Mouse (Mus musculus) ovary, postnatal 36 days (tissue): ENCODE results near the gene Bbs2.

Experiments
- DNase-seq: peaks from one replicate; pipeline ENCODE4 v3.0.0; 2022; ENCODE audit warnings: low spot score, mixed read lengths

The Bbs2 gene

DNA sequence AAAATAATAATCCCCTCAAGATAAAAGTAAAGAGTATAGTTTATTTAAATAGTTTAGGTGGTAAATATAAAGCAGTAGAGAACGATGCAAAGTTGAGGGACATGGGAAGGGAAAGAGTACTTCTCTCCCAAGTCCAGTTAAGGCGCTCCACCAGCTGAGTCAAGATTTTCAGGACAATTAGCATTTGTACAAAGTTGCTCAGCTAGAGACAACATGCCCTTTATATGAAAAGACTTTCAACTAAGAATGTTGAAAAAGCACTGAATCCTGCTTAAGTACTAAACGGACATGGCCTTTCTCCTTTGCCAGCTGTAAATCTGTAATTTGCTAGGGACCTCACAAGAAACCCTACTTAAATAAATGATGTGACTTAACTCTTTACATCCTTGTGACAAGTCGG lies 268 bp upstream of the Bbs2 start:
- DNase-seq, result no peak

DNA sequence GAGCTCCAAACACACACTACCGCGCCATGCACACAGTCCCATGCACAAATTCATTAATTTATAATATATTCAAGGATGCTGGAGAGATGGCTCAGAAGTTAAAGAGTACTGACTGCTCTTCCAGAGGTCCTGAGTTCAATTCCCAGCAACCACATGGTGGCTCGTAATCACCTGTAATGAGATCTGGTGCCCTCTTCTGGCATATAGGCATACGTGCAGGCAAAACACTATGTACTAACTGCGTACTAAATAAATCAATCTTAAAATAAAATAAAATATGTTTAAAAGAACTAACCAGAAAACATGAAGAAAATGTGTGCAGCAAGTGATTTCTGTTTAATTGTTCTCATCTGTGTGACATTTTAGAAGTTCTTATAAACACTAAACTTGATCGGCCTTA lies 4.4 kb downstream of the Bbs2 start:
- no peak for DNase-seq

DNA sequence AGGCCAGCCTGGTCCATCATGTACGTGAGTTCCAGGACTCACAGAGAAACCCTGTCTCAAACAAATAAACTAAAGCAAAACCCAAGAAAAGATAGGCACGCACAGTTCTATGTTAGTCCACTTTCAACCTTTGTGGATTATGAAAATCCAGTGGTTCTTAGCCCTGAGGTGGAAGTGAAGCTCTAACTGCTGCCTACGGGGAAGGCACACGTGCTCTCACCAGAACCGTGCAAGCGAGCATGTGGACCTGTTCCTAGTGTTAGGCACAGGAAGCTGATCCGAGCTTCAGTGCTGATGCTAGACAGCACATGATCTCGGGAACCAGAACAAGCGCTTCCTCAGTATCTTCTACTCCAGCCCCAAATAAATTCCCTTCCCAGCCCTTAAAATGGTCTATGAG lies 5.9 kb downstream of the Bbs2 start:
- no peak for DNase-seq

DNA sequence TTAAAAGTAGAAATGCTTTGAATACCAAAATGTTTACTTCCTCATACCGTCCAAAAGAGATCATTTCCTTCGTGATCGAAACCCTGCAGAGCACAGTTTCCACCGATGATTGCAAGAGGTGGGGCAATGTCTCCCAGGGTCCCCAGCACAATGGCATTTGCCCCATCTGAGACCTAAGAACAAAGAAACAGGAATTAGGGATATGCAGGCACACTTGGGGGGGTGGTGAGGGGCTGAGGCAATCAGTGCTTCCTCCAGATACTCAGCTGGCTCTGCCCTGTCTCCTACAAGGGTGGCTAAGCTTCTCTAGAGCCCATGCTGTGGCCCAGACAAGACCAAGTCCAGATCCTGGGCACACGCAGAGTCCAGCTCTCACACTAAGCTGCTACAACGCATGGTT lies 9.0 kb downstream of the Bbs2 start:
- DNase-seq, result no peak

DNA sequence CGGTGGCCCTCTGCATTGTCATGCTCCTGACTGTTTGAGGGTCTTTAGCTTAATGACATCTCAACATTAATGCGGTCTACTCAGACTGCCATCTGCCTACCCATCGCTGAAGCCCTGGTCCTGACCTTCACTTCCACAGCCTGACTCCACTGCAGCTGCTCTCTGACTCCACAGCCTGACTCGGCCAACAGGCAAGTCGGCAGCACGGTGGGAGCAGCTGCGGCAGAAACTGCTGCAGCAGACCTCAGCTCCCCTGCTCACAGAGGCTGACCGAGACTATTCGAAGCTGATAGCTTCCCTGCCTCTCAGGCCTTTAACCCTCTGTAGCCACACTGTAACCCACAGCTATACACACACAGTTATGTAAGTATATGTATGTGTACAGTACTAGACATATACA lies 10.8 kb downstream of the Bbs2 start:
- DNase-seq, result no peak

DNA sequence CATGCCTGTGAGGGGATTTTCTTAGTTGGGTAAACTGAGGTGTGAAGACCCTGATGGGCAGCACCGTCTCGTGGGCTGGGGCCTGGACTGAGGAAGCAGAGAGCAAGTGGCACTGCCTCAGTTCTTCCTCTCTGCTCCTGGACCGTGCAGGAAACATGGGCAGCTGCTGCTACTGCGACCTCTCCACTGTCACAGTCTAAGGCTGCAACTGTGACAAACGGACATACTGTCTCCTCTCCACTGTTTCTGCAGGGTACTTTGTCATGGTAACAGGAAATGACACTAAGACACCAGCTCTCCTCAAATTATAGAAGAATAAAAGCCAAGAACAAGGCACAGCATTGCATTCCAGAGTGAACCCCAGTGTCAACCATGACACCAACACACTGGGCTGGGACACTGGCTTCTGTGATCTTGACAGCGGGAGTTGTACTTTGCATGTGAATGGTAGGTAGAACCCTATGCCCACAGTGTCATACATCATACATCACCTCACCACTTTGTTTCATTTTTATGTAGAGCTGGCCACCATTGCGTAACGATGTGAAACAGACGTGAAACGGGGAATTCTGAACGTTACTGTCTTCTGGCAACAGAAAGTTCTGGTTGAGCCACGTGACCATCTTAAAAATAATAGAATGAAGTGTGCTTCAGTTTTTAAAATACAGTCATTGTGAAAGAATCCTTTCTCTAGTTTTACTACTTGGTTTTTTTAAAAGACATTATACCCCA lies 22.1 kb downstream of the Bbs2 start:
- no peak for DNase-seq

DNA sequence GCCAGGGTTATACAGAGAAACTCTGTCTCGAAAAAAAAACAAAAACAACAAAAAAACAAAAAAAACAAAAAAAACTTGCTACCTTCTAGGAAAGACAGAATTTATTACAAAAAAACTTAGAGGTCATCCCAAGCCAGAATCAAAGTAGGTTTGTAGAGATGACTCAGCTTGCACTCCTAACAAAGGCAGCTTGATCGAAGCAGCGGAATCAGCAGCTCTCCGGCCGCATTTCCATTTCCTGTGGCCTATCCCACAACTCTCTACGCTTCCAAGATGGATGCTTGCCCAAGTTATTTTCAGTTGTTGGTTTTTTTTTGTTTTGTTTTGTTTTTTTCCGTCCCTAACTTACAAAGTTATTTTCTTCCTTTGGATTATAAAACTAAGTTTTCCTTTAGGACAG lies 29.9 kb downstream of the Bbs2 start:
- DNase-seq, result no peak

DNA sequence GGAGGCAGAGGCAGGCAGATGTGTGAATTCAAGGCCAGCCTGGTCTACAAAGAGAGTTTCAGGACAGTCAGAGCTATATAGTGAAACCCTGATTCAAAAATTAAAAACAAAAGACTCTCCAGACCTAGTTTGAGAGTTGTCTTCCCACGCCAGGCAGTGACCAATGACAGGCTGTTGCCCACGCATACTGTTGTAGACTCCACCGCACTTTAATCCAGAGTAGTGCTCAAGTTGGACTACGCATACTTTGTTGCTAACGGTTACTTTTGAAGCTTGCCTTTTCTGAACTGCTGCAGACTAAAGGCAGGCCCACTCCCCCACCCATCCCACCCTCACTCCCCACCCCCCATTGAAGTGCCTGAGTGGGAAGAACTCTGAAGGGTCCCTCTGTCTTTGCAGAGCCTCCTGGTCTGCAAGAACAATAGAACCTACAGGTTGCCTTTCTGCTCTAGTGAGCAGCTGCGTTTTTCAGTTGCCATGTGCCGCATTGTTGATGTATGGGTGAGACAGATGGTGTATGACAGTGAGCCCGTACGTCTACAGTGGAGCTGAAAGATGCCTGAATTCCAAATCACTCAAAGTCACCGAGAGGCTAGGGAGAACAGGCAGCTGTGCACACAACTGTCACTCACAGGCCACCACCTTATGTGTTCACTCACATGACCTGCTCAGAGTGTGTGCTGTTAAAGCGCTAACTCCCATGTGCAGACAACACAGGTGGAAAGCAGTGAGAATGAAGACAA lies 32.4 kb downstream of the Bbs2 start:
- DNase-seq, result no peak

DNA sequence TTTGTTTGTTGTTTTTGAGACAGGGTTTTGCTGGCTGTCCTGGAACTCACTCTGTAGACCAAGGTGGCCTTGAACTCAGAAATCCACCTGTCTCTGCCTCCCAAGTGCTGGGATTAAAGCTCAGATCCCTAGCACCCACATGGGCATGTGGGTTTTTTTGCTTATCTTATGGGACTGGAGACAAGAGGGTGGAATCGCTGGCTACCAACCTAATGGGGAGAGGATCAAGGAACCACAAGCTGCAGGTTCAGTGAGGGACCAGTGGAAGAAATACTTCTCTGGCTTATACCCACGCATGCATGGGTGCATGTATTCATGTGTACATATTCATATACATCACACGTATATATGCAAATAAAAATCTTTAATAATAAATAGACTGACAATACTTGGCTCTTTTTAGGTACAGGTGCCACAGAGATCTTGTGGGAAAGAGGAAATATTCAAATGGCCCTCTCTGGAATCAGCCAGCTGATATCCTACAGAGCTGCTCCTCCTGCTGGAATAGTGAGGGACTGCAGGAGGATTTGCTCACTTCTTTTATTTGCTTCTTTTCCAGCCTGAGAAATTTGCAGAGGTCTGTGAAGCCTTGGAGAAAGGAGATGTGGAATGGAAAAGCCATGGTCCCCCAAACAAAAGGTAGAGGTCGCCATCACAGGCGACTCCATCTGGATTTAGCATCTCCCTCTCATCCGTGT lies 41.4 kb downstream of the Bbs2 start:
- DNase-seq, result peak; percentile 16

DNA sequence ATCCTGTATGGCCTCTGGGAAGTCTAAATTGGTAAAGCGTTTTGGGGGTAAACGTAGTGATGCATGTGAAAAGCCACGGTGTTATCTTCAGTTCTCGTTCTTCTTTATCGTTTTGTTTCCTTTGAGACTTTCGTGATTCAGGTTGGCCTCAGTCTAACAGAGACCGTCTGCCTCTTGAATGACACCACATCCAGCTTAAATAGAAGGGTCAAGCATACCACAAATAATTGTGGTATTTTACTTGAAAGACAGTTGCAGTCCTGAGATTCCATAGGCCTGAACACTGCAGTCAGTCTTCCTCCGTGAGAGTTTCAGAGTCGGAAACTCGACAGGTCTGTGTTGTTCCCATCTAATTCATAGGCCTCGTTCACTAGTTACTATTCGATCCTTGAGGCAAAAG lies 46.0 kb downstream of the Bbs2 start:
- DNase-seq, result no peak

DNA sequence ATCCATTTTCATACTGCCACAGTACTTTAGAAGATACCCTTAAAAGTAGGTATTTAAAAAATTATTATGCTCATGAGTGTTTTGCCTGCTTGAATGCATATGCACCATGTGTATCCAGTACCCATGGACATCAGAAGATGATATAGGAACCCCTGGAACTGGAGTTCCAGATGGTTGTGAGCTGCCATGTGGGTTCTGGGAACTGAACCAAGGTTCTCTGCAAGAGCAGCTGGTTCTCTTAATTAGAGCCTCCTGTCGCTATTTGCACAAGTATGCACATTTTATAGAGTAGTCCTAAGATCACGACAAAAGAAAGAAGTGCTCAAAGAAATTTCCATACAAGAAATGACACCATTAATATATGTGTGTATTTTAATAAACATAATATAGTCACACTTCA lies 50.9 kb downstream of the Bbs2 start:
- DNase-seq, result no peak

DNA sequence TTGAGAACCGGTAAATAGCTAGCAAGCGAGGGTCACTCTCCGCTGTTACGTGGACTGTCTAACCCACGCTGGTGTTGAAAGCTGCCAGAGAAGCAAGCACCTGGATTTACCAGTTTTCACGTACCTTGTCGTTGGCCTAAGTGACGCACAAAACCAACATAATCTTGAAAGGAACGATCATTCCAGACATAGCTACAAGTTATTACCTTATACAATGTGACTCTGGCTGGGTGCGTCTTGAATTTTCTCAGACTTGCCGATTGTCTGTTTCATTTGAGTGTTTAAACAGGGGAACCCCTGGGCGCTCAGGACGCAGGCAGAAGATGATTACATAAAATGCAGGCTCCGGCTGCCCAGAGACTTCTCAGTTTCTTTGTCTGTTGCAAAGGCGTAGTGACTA lies 60.9 kb downstream of the Bbs2 start:
- DNase-seq, result no peak

DNA sequence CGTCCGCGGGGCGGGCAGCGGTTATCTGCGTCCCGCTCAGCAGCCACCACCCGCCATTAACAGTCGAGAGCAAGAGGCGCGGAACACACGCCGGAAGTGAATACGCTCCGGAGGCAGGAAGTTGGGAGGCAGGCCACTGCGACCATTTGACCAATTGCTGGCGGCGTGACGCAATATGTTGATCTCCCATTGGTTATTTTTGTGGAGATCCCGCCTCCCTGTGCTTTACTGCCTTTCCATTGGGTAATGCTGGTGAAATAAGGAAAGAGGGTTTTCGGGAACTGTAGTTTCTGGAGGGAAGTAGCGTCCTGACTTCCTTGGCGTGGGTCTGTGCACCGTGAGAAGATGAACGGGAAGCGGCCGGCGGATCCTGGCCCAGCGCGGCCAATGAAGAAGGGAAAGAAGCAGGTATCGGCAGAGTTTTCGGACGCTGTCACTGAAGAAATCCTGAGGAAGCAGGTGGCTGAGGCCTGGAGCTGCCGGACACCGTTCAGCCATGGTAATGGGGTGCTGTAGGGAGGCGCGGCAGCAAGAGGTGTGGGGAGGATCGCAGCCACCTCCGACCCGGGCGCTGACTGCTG lies 61.7 kb downstream of the Bbs2 start, which contains the start of the genes Nudt21 and Ogfod1:
Gene Nudt21 (minus strand): TSS at position 88 of the 581 bp plus-strand sequence.
Gene Ogfod1 (plus strand): TSS at position 255 of the 581 bp plus-strand sequence.
- peak; percentile 88 for DNase-seq

DNA sequence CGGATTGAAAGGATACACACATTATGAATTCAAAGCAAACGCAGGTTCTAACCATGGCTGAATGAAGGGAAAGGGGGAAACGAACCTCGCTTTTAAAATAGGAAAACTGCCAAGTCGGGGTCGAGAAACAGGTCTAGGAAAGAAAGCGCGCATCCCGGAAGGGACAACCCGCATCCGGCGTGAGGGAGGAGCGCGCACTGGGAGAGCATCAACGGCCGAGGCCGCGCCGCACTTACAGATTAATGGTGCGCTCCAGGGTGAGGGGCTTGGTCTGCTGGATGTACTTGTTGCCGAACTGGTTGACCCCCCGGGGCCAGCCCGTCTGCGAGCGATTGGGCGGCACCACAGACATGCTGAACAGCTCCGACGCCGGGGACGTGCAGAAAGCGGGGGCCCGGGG lies 62.2 kb downstream of the Bbs2 start:
- DNase-seq, result peak; percentile 66

DNA sequence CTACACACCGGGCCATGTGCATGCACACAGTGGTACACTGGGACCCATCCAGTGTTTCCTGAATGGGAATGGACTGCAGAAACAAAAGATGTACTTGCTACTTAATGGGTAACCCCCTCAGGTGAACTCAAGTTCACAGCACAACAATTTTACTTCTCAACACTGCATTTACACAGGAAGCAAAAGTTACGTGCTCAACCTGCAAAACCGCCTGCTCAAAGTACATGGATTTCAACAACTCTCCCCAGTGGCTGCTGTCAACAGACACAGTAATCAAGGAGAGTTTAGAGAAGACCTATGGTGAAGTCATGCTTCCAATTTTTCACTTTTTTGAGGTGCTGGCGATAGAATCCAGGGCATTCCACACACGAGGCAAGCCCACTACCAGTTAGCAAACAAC lies 63.5 kb downstream of the Bbs2 start:
- no peak for DNase-seq

DNA sequence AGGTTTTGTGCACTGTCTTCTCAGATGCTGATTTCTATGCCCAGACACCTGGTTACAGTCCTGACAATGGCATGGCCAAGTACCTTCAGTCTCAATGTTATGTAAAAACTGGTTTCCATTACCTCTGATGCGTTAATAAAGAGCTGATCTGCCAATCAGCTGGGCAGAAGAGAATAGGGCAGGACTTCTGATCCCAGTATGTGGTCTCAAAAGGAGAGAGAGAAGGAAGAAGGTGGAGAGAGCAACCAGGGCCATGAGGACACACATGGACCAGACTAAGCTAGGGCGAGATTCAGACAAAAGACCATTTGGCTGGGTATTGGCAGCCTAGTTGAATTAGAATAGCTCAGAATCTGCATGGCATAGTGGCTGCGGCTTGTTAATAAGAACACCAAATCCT lies 65.1 kb downstream of the Bbs2 start:
- DNase-seq, result no peak

DNA sequence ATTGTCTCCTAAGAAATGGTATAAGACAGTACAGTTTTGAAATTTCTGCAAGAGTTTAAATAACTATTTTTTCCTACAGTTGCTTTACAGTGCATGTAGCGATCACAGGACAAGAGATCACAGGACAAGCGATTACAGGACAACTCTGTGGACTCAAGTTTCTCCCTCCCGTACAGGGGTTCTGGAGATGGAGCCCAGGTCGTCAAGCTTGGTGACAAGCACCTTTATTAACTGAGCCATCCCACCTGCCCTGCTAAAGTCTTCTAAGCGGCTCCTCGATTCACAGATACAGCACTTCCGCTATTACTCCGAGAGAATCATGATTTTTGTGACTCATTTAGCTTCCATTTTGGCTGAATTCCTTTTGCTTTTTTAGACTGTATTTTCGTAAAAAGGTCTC lies 69.0 kb downstream of the Bbs2 start:
- no peak for DNase-seq

DNA sequence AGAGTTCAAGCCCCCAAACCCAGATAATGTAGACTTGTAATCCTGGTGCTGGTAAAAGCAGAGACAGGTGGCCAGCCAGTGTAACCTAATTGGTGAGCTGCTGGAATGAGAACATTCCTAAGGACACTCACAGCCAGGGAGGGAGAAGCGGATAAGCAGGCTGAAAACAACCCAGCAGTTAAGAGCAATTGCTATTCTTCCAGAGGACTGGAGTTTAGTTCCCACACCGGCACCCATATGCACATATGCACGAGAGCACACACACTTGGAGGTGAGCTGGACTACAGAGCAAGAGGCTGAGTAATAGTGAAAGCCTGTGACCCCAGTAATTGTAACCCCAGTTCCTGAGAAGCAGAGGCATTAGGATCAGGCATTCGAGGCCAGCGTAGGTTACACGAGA lies 74.8 kb downstream of the Bbs2 start:
- DNase-seq, result no peak
